Mouse (Mus musculus): Measurements from ENCODE around the gene Txndc15. TPM values are rescaled to one million over a fixed set of nuclear protein-coding genes. Genes with fewer than 3 reads are reported as not detected.

Gene Txndc15
- polyA plus RNA-seq, 1 experiment from 2014 or later: 125 TPM

DNA sequence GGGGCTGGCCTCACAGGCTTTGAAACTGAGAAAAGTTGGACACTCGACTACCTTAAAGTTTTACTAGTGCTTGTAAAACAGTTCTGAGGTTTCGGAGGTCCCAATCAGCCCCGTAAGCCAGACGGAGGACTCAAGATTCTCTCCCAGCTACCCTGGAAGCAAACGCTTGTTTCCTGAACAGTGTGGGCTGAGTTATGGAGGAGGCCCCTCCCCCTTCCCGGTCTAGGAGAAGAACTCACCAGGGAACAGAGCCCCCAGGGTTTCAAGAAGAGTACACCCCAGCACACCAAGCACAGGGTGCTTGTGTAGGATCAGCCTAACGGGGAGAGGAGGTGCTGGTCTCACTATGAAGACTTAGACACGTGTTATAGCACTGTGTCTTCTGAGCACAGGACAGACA is 42.3 kb downstream of the Txndc15 start:
- ATAC-seq: no peak

DNA sequence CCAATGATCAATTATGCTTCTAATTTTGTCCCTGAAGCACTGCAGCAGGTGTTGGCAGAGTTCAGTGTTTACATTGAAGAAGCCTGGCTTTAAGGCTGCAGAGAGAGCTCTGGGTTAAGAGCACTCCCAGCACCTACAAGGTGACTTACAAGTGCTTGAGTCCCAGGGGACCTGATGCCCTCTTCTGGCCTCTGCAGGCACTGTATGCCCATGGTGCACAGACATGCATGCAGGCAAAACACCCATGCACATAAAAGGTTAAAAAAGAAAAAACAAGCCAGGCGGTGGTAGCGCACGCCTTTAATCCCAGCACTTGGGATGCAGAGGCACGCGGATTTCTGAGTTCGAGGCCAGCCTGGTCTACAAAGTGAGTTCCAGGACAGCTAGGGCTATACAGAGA is 43.2 kb downstream of the Txndc15 start:
- H3K4me3 ChIP-seq (replicated peaks; ENCODE audit: low read length): no peak overlapping the region
- no peak for ATAC-seq
- no peak overlapping the region for H3K9ac ChIP-seq (replicated peaks; ENCODE audit: low read depth, low read length)
- no peak overlapping the region for H3K27ac ChIP-seq (ENCODE audit: low read length)
- no peaks in the 10 kb centered on the region for H3K9me3 ChIP-seq (ENCODE audit: control insufficient read depth, low read length)
- no peaks in the 10 kb centered on the region for H3K36me3 ChIP-seq (ENCODE audit: control insufficient read depth, insufficient read depth)
- H3K4me1 ChIP-seq (replicated peaks; ENCODE audit: control insufficient read depth, insufficient read depth, low read length): 0 out of 2 replicates have a peak, but pooled peaks cover 2% of the 10 kb centered on the region
- 79% methylated on average over 6 of the region's 6 CpGs for WGBS
- H3K27me3 ChIP-seq (replicated peaks; ENCODE audit: control insufficient read depth, insufficient read depth, low read length): no peaks in the 10 kb centered on the region
- no peak overlapping the region for H3K4me2 ChIP-seq (ENCODE audit: low read length)

More for the DNA sequence above, 42.3 kb downstream of the Txndc15 start:
- Histone ChIP-seq H3K4me2 (ENCODE audit: low read length) (no peak overlapping the region), H3K4me3 (replicated peaks; ENCODE audit: low read length) (no peak overlapping the region), H3K27me3 (replicated peaks; ENCODE audit: control insufficient read depth, insufficient read depth, low read length) (no peaks in the 10 kb centered on the region), H3K27ac (ENCODE audit: low read length) (no peak overlapping the region), H3K36me3 (ENCODE audit: control insufficient read depth, insufficient read depth) (no peaks in the 10 kb centered on the region), H3K9me3 (ENCODE audit: control insufficient read depth, low read length) (no peaks in the 10 kb centered on the region), H3K4me1 (replicated peaks; ENCODE audit: control insufficient read depth, insufficient read depth, low read length) (0 out of 2 replicates have a peak, but pooled peaks cover 2% of the 10 kb centered on the region), H3K9ac (replicated peaks; ENCODE audit: low read depth, low read length) (no peak overlapping the region)
- 44% methylated on average over 8 of the region's 8 CpGs for WGBS

DNA sequence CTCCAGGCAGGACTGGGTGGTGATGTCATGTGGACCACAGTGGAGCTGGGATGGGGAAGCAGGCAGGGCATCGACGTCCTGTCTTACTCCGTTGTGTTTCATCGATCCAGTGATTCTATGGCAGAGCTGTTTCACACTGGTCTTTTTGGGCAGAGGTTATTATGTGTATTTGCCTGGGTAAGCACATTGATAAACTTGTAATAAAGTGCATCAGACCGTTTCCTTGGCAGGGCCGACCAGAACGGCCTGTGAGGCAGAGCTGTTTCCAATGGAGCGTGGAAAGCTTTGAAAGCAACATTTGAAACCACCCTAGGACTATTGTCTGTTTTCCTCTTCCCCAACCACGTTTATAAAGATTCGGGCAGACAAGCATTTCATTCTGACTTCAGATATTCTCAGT is 46.1 kb downstream of the Txndc15 start:
- ATAC-seq: no peak

DNA sequence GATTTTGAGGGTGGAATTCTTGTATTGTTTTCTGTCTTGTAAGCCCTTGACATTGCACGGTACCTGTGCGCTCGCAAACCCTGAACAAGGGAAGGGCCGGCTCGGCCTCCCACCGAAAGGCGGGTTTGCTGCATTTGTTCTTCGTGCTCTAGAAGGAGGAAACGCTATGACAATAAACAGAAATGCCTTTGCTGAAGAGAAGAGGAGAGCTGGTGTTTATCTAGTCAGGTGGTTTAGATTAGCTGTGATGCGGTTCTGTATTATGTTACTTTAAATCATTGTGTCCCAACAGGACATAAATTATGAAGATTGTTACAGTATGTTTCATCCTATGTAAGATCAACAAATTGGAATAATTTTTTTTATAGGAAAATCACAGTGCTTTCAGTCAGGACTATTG is 47.0 kb downstream of the Txndc15 start:
- no peaks in the 10 kb centered on the region for H3K27me3 ChIP-seq (replicated peaks; ENCODE audit: control insufficient read depth, insufficient read depth, low read length)
- no peak overlapping the region for H3K27ac ChIP-seq (ENCODE audit: low read length)
- no peak for ATAC-seq
- 0 out of 2 replicates have a peak, but pooled peaks cover 2% of the 10 kb centered on the region for H3K4me1 ChIP-seq (replicated peaks; ENCODE audit: control insufficient read depth, insufficient read depth, low read length)
- H3K4me2 ChIP-seq (ENCODE audit: low read length): no peak overlapping the region
- H3K36me3 ChIP-seq (ENCODE audit: control insufficient read depth, insufficient read depth): no peaks in the 10 kb centered on the region
- WGBS: 77% methylated on average over 10 of the region's 10 CpGs
- no peak overlapping the region for H3K9ac ChIP-seq (replicated peaks; ENCODE audit: low read depth, low read length)
- no peak overlapping the region for H3K4me3 ChIP-seq (replicated peaks; ENCODE audit: low read length)
- H3K9me3 ChIP-seq (ENCODE audit: control insufficient read depth, low read length): no peaks in the 10 kb centered on the region

More for the DNA sequence above, 46.1 kb downstream of the Txndc15 start:
- Histone ChIP-seq H3K9ac (replicated peaks; ENCODE audit: low read depth, low read length) (no peak overlapping the region), H3K4me2 (ENCODE audit: low read length) (no peak overlapping the region), H3K36me3 (ENCODE audit: control insufficient read depth, insufficient read depth) (no peaks in the 10 kb centered on the region), H3K9me3 (ENCODE audit: control insufficient read depth, low read length) (no peaks in the 10 kb centered on the region), H3K27ac (ENCODE audit: low read length) (no peak overlapping the region), H3K4me3 (replicated peaks; ENCODE audit: low read length) (no peak overlapping the region), H3K27me3 (replicated peaks; ENCODE audit: control insufficient read depth, insufficient read depth, low read length) (no peaks in the 10 kb centered on the region), H3K4me1 (replicated peaks; ENCODE audit: control insufficient read depth, insufficient read depth, low read length) (0 out of 2 replicates have a peak, but pooled peaks cover 2% of the 10 kb centered on the region)
- 41% methylated on average over 10 of the region's 10 CpGs for WGBS

DNA sequence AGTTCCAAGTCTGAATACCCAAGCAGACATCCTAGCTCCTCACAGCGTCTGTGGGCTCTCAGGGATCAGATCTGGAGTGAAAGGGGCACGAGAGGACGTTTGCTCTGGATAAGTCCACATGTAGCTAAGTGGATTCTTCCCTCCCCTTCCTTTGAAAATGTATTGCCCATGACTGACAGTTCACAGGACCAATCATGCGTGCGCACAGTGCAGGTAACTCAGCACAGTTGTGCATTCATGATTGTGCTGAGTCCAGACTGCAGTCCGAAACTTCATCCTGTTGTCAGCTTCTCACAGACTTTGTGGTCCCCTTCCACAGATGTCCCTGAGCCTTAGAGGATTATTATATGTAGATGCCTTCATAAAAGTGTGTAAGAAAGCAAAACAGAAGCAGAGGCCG is 59.9 kb downstream of the Txndc15 start:
- Histone ChIP-seq H3K4me3 (replicated peaks; ENCODE audit: low read length) (no peak overlapping the region), H3K27me3 (replicated peaks; ENCODE audit: control insufficient read depth, insufficient read depth, low read length) (no peaks in the 10 kb centered on the region), H3K4me1 (replicated peaks; ENCODE audit: control insufficient read depth, insufficient read depth, low read length) (no peaks in the 10 kb centered on the region), H3K9me3 (ENCODE audit: control insufficient read depth, low read length) (no peaks in the 10 kb centered on the region), H3K27ac (ENCODE audit: low read length) (no peak overlapping the region), H3K9ac (replicated peaks; ENCODE audit: low read depth, low read length) (no peak overlapping the region), H3K4me2 (ENCODE audit: low read length) (no peak overlapping the region), H3K36me3 (ENCODE audit: control insufficient read depth, insufficient read depth) (no peaks in the 10 kb centered on the region)
- WGBS: 84% methylated on average over 7 of the region's 7 CpGs
- ATAC-seq: no peak

DNA sequence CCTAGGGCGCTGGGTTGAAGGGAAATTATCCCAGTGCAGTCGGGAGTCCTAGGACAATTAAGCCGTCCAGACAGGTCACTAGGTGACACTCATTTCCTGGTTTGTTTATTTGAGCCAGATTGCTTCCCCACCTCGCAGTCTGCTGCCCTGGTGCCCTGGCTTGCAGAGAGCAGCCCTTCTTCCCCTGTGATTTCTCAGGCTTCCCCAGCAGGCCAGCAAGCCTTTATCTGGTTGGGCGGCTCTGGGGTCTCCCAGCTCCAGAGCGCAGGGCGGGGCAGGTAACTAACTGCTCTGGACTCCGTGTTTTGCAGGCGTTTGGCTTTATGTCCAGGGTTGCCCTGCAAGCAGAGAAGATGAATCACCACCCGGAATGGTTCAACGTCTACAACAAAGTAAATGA is 60.6 kb downstream of the Txndc15 start:
- Histone ChIP-seq H3K4me1 (replicated peaks; ENCODE audit: control insufficient read depth, insufficient read depth, low read length) (no peaks in the 10 kb centered on the region), H3K4me2 (ENCODE audit: low read length) (no peak overlapping the region), H3K27me3 (replicated peaks; ENCODE audit: control insufficient read depth, insufficient read depth, low read length) (no peaks in the 10 kb centered on the region), H3K9me3 (ENCODE audit: control insufficient read depth, low read length) (no peaks in the 10 kb centered on the region), H3K9ac (replicated peaks; ENCODE audit: low read depth, low read length) (no peak overlapping the region), H3K36me3 (ENCODE audit: control insufficient read depth, insufficient read depth) (no peaks in the 10 kb centered on the region), H3K4me3 (replicated peaks; ENCODE audit: low read length) (no peak overlapping the region), H3K27ac (ENCODE audit: low read length) (no peak overlapping the region)
- ATAC-seq: no peak
- 80% methylated on average over 11 of the region's 11 CpGs for WGBS

Other genes with a start within 250 kb of the Txndc15 start
- gene Dbn1, start 226.5 kb upstream of the Txndc15 start, polyA plus RNA-seq (2015; fragmentation: Nextera tagmentation; extraction: Ambion mirVana): 792 and 816 TPM in 2 replicates
- gene Pdlim7, start 201.0 kb upstream of the Txndc15 start, polyA plus RNA-seq (2015; fragmentation: Nextera tagmentation; extraction: Ambion mirVana): 132 and 147 TPM in 2 replicates
- gene Dok3, start 185.4 kb upstream of the Txndc15 start, polyA plus RNA-seq (2015; fragmentation: Nextera tagmentation; extraction: Ambion mirVana): 3.1 and 4.6 TPM in 2 replicates
- 67.3 and 70.6 TPM in 2 replicates for gene Ddx41, start 178.0 kb upstream of the Txndc15 start, polyA plus RNA-seq (2015; fragmentation: Nextera tagmentation; extraction: Ambion mirVana)
- 57.8 and 62.2 TPM in 2 replicates for gene Fam193b, start 143.5 kb upstream of the Txndc15 start, polyA plus RNA-seq (2015; fragmentation: Nextera tagmentation; extraction: Ambion mirVana)
- 96.9 and 133 TPM in 2 replicates for gene Tmed9, start 140.9 kb upstream of the Txndc15 start, polyA plus RNA-seq (2015; fragmentation: Nextera tagmentation; extraction: Ambion mirVana)
- gene B4galt7, start 114.8 kb upstream of the Txndc15 start, polyA plus RNA-seq (2015; fragmentation: Nextera tagmentation; extraction: Ambion mirVana): 29.9 and 41.4 TPM in 2 replicates
- 96.9 and 104 TPM in 2 replicates for gene Caml, start 91.6 kb upstream of the Txndc15 start, polyA plus RNA-seq (2015; fragmentation: Nextera tagmentation; extraction: Ambion mirVana)
- gene Ddx46, start 79.6 kb upstream of the Txndc15 start, polyA plus RNA-seq (2015; fragmentation: Nextera tagmentation; extraction: Ambion mirVana): 34.2 and 36.4 TPM in 2 replicates
- gene B230219D22Rik, start 21.5 kb upstream of the Txndc15 start, polyA plus RNA-seq (2015; fragmentation: Nextera tagmentation; extraction: Ambion mirVana): 74.6 and 74.9 TPM in 2 replicates
- gene Pcbd2, start 12.7 kb downstream of the Txndc15 start, polyA plus RNA-seq (2015; fragmentation: Nextera tagmentation; extraction: Ambion mirVana): 15.3 and 16.3 TPM in 2 replicates
- gene Catsper3, start 69.9 kb downstream of the Txndc15 start, polyA plus RNA-seq (2015; fragmentation: Nextera tagmentation; extraction: Ambion mirVana): not detected in 2 replicates
- gene Pitx1, start 121.5 kb downstream of the Txndc15 start, polyA plus RNA-seq (2015; fragmentation: Nextera tagmentation; extraction: Ambion mirVana): 0.35 TPM in 1 of 2 replicates, not detected in the other

All from forebrain, embryonic 16.5 days (tissue).